Mouse (Mus musculus) urinary bladder, postnatal 36 days (tissue): ENCODE measurements at regions not wholly inside any gene's neighbourhood (a gene's known extent, or its start where the extent isn't known, plus 50 kb on each side); places are given as distances from the start of the nearest gene placed in this dataset.

Experiments used
- DNase-seq, 2 experiments: peaks; one replicate each; pipeline ENCODE4 v3.0.0; 2022; ENCODE audit warnings: low spot score in 2 of 2, mixed read lengths in 1 of 2

DNA sequence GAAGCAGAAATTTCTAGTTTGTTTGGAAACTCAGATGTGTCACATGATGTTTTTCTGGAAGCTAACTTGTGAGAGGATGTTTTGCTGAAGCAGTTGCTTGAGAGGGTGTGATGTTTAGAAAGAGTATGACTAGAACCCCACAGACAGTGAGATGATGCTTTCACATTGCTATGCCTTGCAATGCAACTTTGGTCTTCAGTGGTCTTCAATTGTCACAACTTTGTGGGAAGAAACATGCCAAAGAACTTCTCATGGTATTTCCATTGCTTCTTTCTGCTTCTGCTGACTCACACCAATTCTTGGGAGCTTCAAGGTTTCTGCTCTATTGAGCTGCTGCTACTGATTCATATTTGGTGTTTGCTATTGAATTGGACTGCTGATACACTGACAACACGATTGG lies 365.3 kb upstream of the Tmem229a start:
- no peak for DNase-seq

DNA sequence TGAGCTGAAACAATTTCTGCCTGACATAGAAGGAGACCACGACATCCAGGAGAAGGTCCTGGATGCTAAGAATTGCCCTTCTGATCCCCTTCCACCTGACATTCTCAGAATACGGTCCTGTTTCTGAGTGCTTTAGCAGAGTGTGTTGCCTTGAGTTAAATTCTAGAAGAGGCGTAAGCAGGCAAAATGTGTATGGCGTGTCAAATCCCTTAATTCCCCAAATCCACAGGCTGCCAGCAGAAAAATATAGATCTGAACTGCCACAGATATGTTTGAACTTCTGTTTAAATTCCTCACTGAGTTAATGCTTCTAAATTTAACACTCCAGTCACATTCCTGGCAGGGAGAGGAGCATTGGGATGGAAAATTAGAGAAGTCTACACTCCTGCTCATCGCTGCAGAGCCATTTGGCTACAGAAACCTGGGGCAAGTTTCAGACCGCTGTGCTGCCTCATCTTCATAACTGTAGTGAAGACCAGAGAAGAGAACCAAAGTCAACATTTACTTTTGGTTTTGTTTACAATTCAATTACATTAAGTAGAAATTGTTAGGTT lies 364.3 kb upstream of the Tmem229a start:
- no peak for DNase-seq

DNA sequence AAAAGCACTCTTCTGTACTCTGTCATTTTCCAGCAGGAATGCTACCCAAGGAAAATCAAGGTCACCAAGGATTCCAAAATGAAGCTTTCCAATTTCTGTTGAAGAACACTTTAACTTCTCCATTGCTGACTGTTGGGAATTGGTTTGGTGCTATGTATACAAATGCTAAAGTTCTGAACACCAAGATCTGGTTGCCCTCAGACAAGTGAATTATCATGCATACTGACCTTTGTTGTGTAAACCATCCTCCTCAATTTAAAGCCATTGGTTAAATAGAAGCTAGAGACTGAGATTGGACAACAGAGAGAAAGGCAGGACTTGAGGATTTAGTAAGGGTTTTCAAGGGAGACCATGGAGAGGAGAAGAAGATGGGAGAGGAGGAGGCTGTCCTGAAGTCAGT lies 351.4 kb upstream of the Tmem229a start:
- no peak for DNase-seq

GRCm38 (mm10) chr6:25304844-25305504 lies 348.9 kb upstream of the Tmem229a start:
- no peak for DNase-seq

- no peak for DNase-seq
Observed at GRCm38 (mm10) chr6:25291613-25292012, 335.5 kb upstream of the Tmem229a start.

- no peak for DNase-seq
Observed at GRCm38 (mm10) chr6:25287591-25287990, 331.5 kb upstream of the Tmem229a start.

DNA sequence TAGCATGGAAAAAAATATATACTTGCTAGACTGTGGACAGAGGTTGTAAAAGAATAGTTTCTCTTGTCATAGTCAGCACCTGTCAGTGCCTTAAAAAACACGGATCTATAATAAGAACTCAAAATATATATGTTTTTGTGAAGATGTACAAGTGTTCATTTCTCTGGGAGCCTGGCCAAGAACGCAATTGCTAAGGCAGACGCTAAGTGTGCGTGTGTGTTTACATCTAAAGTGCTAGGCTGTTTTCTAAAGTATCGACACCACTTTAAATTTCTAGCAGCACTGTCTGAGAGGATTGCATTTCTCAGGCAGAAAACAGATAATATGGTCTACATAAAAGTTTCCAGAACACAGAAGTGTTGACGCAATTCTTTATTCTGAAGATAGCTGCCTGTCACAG lies 330.2 kb upstream of the Tmem229a start:
- DNase-seq, result no peak

DNA sequence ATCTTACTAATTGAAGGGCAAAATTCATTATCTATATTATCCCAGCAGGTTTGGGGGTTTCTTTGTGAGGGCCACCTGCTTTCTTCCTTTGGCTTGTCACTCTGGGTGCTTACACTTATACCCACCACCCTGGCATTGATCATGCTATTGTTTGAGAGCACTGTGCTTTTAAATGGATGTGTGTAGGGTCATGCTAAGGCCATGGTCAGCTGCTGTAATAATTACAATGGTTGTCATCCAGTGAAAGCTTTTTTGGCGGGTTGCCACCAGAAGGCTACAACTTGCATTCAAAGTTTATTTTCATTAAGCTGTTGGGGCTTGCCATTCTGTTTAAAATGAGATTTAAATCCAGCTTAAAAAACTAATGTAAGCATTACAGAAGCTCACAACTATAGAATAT lies 322.4 kb upstream of the Tmem229a start:
- no peak for DNase-seq

- no peak for DNase-seq
Observed at GRCm38 (mm10) chr6:25277703-25278447, 321.8 kb upstream of the Tmem229a start.

DNA sequence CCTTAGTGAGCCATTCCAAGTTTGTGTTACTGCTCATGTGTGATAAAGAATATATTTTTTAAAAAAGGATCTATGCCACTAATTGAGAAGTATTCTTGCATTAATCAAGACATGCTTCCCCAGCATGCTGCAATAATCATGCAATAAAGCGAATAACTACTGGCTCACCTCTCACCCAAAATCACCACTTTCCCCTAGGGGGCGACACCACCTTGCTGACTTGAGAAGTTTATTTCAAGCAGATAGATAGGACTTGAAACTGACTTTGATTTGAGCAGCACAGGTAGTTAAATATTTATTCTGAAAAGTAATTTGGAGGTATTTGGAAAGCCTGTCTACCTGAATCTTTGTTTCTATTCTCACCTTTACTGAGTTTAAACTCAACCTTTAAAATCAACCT lies 320.1 kb upstream of the Tmem229a start:
- peak in 1 of 2 experiments; percentile 16 for DNase-seq

GRCm38 (mm10) chr6:25260559-25260958 lies 304.5 kb upstream of the Tmem229a start:
- DNase-seq, result no peak

- no peak for DNase-seq
Observed at GRCm38 (mm10) chr6:25255762-25256161, 299.7 kb upstream of the Tmem229a start.

GRCm38 (mm10) chr6:25237021-25237420 lies 280.9 kb upstream of the Tmem229a start:
- DNase-seq, result no peak

- no peak for DNase-seq
Observed at GRCm38 (mm10) chr6:25236616-25237015, 280.5 kb upstream of the Tmem229a start.
